Mouse (Mus musculus): ENCODE measurements at regions not wholly inside any gene's neighbourhood (a gene's known extent, or its start where the extent isn't known, plus 50 kb on each side); places are given as distances from the start of the nearest gene placed in this dataset.

- H3K9me3 ChIP-seq (replicated peaks; ENCODE audit: insufficient read depth, low read length): no peaks in the 10 kb centered on the region
- H3K27me3 ChIP-seq (ENCODE audit: control insufficient read depth in 1 of 2, insufficient read depth in 2 of 2, low read length in 2 of 2): no peaks in the 10 kb centered on the region
- DNase-seq (ENCODE audit: low read depth, low spot score): no peak
- H3K9ac ChIP-seq (ENCODE audit: control insufficient read depth, low read depth, low read length, poor library complexity, severe bottlenecking): no peak overlapping the region
- no peaks in the 10 kb centered on the region for H3K36me3 ChIP-seq (ENCODE audit: control insufficient read depth in 1 of 2, insufficient read depth in 2 of 2, low read length in 2 of 2)
- no peaks in the 10 kb centered on the region for H3K79me2 ChIP-seq (ENCODE audit: control insufficient read depth, insufficient read depth, low read length, poor library complexity)
- TF ChIP-seq USF1 (IDR thresholded peaks at IDR 0.05; ENCODE audit: low read depth, low read length): no peak
- no peak for TF ChIP-seq CHD1 (IDR thresholded peaks at IDR 0.05; ENCODE audit: low read depth, low read length)
- no peak for TF ChIP-seq BHLHE40 (IDR thresholded peaks at IDR 0.05; ENCODE audit: borderline replicate concordance, low read depth, low read length)
- no peak for TF ChIP-seq MAFK (IDR thresholded peaks at IDR 0.05; ENCODE audit: borderline replicate concordance, low read depth, low read length)
- TF ChIP-seq CTCF (IDR thresholded peaks at IDR 0.05 in 2 of 3, conservative IDR thresholded peaks at IDR 0.05 in 1 of 3; ENCODE audit: control insufficient read depth in 1 of 3, insufficient read depth in 1 of 3, low read depth in 2 of 3, low read length in 3 of 3, poor library complexity in 1 of 3, severe bottlenecking in 1 of 3): no peak
- no peak for TF ChIP-seq ETS1 (IDR thresholded peaks at IDR 0.05; ENCODE audit: low read depth, low read length)
- no peak for TF ChIP-seq NELFE (IDR thresholded peaks at IDR 0.05; ENCODE audit: low read depth, low read length)
- TF ChIP-seq MAZ (IDR thresholded peaks at IDR 0.05; ENCODE audit: low read depth, low read length): no peak
- TF ChIP-seq POLR2A (IDR thresholded peaks at IDR 0.05; ENCODE audit: control insufficient read depth in 1 of 2, insufficient read depth in 1 of 2, low read depth in 1 of 2, low read length in 2 of 2, poor library complexity in 1 of 2): no peak
- TF ChIP-seq TAL1 (IDR thresholded peaks at IDR 0.05; ENCODE audit: low read length): no peak
- TF ChIP-seq TCF12 (IDR thresholded peaks at IDR 0.05; ENCODE audit: low read depth, low read length): no peak
- TF ChIP-seq JUND (IDR thresholded peaks at IDR 0.05; ENCODE audit: low read depth, low read length): no peak
- TF ChIP-seq MYB (IDR thresholded peaks at IDR 0.05; ENCODE audit: low read depth, low read length): no peak
- no peak for TF ChIP-seq TBP (IDR thresholded peaks at IDR 0.05; ENCODE audit: low read depth, low read length)
- no peak for TF ChIP-seq UBTF (IDR thresholded peaks at IDR 0.05; ENCODE audit: borderline replicate concordance, insufficient read depth, low read depth, low read length)
- no peak for TF ChIP-seq KAT2A (conservative IDR thresholded peaks at IDR 0.05; ENCODE audit: low read depth, low read length)
- TF ChIP-seq MYC (IDR thresholded peaks at IDR 0.05; ENCODE audit: low read depth, low read length): no peak
- TF ChIP-seq SMC3 (IDR thresholded peaks at IDR 0.05; ENCODE audit: low read depth, low read length): no peak
- H3K4me3 ChIP-seq (ENCODE audit: control insufficient read depth in 1 of 2, insufficient read depth in 1 of 2, low read depth in 2 of 2, low read length in 2 of 2): no peak overlapping the region
- no peak overlapping the region for H3K27ac ChIP-seq (ENCODE audit: control insufficient read depth, low read depth, low read length)
- no peaks in the 10 kb centered on the region for H3K4me1 ChIP-seq (ENCODE audit: control insufficient read depth in 1 of 2, insufficient read depth in 2 of 2, low read length in 2 of 2)
Observed at GRCm38 (mm10) chr14:108225483-108226124, 688.4 kb downstream of the Slitrk1 start.

- Histone ChIP-seq H3K36me3 (ENCODE audit: control insufficient read depth in 1 of 2, insufficient read depth in 2 of 2, low read length in 2 of 2) (no peaks in the 10 kb centered on the region), H3K4me1 (ENCODE audit: control insufficient read depth in 1 of 2, insufficient read depth in 2 of 2, low read length in 2 of 2) (no peaks in the 10 kb centered on the region), H3K79me2 (ENCODE audit: control insufficient read depth, insufficient read depth, low read length, poor library complexity) (no peaks in the 10 kb centered on the region), H3K4me3 (ENCODE audit: control insufficient read depth in 1 of 2, insufficient read depth in 1 of 2, low read depth in 2 of 2, low read length in 2 of 2) (no peak overlapping the region), H3K27ac (ENCODE audit: control insufficient read depth, low read depth, low read length) (no peak overlapping the region), H3K9me3 (replicated peaks; ENCODE audit: insufficient read depth, low read length) (no peaks in the 10 kb centered on the region), H3K27me3 (ENCODE audit: control insufficient read depth in 1 of 2, insufficient read depth in 2 of 2, low read length in 2 of 2) (no peaks in the 10 kb centered on the region), H3K9ac (ENCODE audit: control insufficient read depth, low read depth, low read length, poor library complexity, severe bottlenecking) (no peak overlapping the region)
- no peak for DNase-seq (ENCODE audit: low read depth, low spot score)
- no peak for TF ChIP-seq POLR2AphosphoS5 (IDR thresholded peaks at IDR 0.05; ENCODE audit: borderline replicate concordance, low read depth, low read length)
- TF ChIP-seq CTCF (IDR thresholded peaks at IDR 0.05 in 2 of 3, conservative IDR thresholded peaks at IDR 0.05 in 1 of 3; ENCODE audit: control insufficient read depth in 1 of 3, insufficient read depth in 1 of 3, low read depth in 2 of 3, low read length in 3 of 3, poor library complexity in 1 of 3, severe bottlenecking in 1 of 3): no peak
- TF ChIP-seq CHD1 (IDR thresholded peaks at IDR 0.05; ENCODE audit: low read depth, low read length): no peak
- TF ChIP-seq MAZ (IDR thresholded peaks at IDR 0.05; ENCODE audit: low read depth, low read length): no peak
- TF ChIP-seq USF2 (IDR thresholded peaks at IDR 0.05; ENCODE audit: borderline replicate concordance in 1 of 2, insufficient read depth in 1 of 2, low read depth in 1 of 2, low read length in 2 of 2): no peak
- no peak for TF ChIP-seq ZMIZ1 (IDR thresholded peaks at IDR 0.05; ENCODE audit: low read depth, low read length)
- no peak for TF ChIP-seq UBTF (IDR thresholded peaks at IDR 0.05; ENCODE audit: borderline replicate concordance, insufficient read depth, low read depth, low read length)
- no peak for TF ChIP-seq E2F4 (IDR thresholded peaks at IDR 0.05; ENCODE audit: borderline replicate concordance, low read depth, low read length)
- TF ChIP-seq TBP (IDR thresholded peaks at IDR 0.05; ENCODE audit: low read depth, low read length): no peak
- TF ChIP-seq GABPA (IDR thresholded peaks at IDR 0.05; ENCODE audit: low read depth, low read length): no peak
Observed at GRCm38 (mm10) chr14:108209246-108209645, 704.7 kb downstream of the Slitrk1 start.

All from MEL (cell line).